Mouse (Mus musculus): ENCODE measurements around the gene D430042O09Rik. TPM values are rescaled to one million over a fixed set of nuclear protein-coding genes. Genes with fewer than 3 reads are reported as not detected.

The D430042O09Rik gene
- polyA plus RNA-seq, 1 experiment from 2014 or later = 12.1 TPM

GRCm38 (mm10) chr7:125722127-125722526, 14.4 kb downstream of the D430042O09Rik start:
- Histone ChIP-seq H3K9ac (ENCODE audit: low read length) (no peak overlapping the region), H3K4me2 (ENCODE audit: low read depth) (no peak overlapping the region), H3K36me3 (ENCODE audit: control insufficient read depth, insufficient read depth, low read length) (no peaks in the 10 kb centered on the region), H3K27me3 (ENCODE audit: control insufficient read depth, insufficient read depth, low read length) (no peaks in the 10 kb centered on the region), H3K4me1 (ENCODE audit: control insufficient read depth, insufficient read depth, low read length) (no peaks in the 10 kb centered on the region), H3K27ac (ENCODE audit: low read depth, low read length) (no peak overlapping the region), H3K4me3 (ENCODE audit: low read depth, low read length) (no peak overlapping the region), H3K9me3 (ENCODE audit: control insufficient read depth, low read length) (no peaks in the 10 kb centered on the region)
- DNase-seq (ENCODE audit: low spot score) = no peak
- ATAC-seq (ENCODE audit: insufficient read depth, low FRiP score, low TSS enrichment) = no peak

GRCm38 (mm10) chr7:125723189-125723972, 15.7 kb downstream of the D430042O09Rik start:
- H3K4me1 ChIP-seq (ENCODE audit: control insufficient read depth, insufficient read depth, low read length) = no peaks in the 10 kb centered on the region
- 51% methylated on average over 5 of the region's 5 CpGs for WGBS
- H3K27me3 ChIP-seq (ENCODE audit: control insufficient read depth, insufficient read depth, low read length) = no peaks in the 10 kb centered on the region
- H3K9ac ChIP-seq (ENCODE audit: low read length) = no peak overlapping the region
- DNase-seq (ENCODE audit: low spot score) = no peak
- H3K4me2 ChIP-seq (ENCODE audit: low read depth) = no peak overlapping the region
- H3K27ac ChIP-seq (ENCODE audit: low read depth, low read length) = no peak overlapping the region
- H3K36me3 ChIP-seq (ENCODE audit: control insufficient read depth, insufficient read depth, low read length) = no peaks in the 10 kb centered on the region
- no peak for ATAC-seq (ENCODE audit: insufficient read depth, low FRiP score, low TSS enrichment)
- no peaks in the 10 kb centered on the region for H3K9me3 ChIP-seq (ENCODE audit: control insufficient read depth, low read length)
- no peak overlapping the region for H3K4me3 ChIP-seq (ENCODE audit: low read depth, low read length)

- no peak overlapping the region for H3K4me2 ChIP-seq (ENCODE audit: low read depth)
- H3K9ac ChIP-seq (ENCODE audit: low read length) = no peak overlapping the region
- no peak for ATAC-seq (ENCODE audit: insufficient read depth, low FRiP score, low TSS enrichment)
- H3K27me3 ChIP-seq (ENCODE audit: control insufficient read depth, insufficient read depth, low read length) = no peaks in the 10 kb centered on the region
- no peak for DNase-seq (ENCODE audit: low spot score)
- no peaks in the 10 kb centered on the region for H3K9me3 ChIP-seq (ENCODE audit: control insufficient read depth, low read length)
- H3K4me1 ChIP-seq (ENCODE audit: control insufficient read depth, insufficient read depth, low read length) = no peaks in the 10 kb centered on the region
- no peaks in the 10 kb centered on the region; the same call in 1 of the 2 replicates for H3K36me3 ChIP-seq (ENCODE audit: control insufficient read depth, insufficient read depth, low read length)
- no peak overlapping the region for H3K4me3 ChIP-seq (ENCODE audit: low read depth, low read length)
- no peak overlapping the region for H3K27ac ChIP-seq (ENCODE audit: low read depth, low read length)
Observed at GRCm38 (mm10) chr7:125731679-125732078, 24.0 kb downstream of the D430042O09Rik start.

- no peak for ATAC-seq (ENCODE audit: insufficient read depth, low FRiP score, low TSS enrichment)
- DNase-seq (ENCODE audit: low spot score) = no peak
- Histone ChIP-seq H3K4me1 (ENCODE audit: control insufficient read depth, insufficient read depth, low read length) (no peaks in the 10 kb centered on the region), H3K4me2 (ENCODE audit: low read depth) (no peak overlapping the region), H3K4me3 (ENCODE audit: low read depth, low read length) (no peak overlapping the region), H3K36me3 (ENCODE audit: control insufficient read depth, insufficient read depth, low read length) (no peaks in the 10 kb centered on the region; the same call in 1 of the 2 replicates), H3K9ac (ENCODE audit: low read length) (no peak overlapping the region), H3K27ac (ENCODE audit: low read depth, low read length) (no peak overlapping the region), H3K27me3 (ENCODE audit: control insufficient read depth, insufficient read depth, low read length) (no peaks in the 10 kb centered on the region), H3K9me3 (ENCODE audit: control insufficient read depth, low read length) (no peaks in the 10 kb centered on the region)
- WGBS = 94% methylated on average over 4 of the region's 4 CpGs
Observed at GRCm38 (mm10) chr7:125733791-125734190, 26.1 kb downstream of the D430042O09Rik start.

DNA sequence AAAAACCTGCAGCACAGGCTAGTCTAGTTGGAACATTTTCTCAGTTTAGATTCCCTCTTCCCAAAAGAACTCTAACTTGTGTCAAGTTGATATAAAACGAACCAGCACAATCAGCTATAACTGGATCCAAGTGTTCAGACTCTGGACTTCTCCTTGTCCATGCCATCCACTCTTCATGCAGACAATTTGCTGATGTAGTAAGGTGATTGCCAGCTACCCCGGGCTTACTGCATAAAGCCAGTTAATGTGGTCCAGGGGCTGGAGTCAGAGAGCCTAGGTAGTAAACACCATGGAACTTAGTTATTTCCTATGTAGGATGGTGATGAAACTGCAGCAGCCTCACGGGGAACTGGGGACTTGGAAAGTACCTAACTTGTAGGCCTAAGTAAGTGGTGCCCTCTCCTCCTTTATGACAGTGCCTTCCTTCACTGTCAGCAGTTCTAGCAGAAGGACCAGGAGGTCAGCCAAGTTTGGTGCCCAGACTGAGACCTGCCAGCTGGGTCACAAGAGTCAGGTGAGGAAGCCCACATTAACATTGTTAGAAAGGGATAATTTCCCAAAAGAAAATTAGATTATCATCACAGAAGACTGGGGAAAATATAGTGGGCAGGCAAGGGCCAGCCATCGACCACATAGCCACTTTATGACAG, 28.8 kb downstream of the D430042O09Rik start:
- H3K27me3 ChIP-seq (ENCODE audit: control insufficient read depth, insufficient read depth, low read length) = no peaks in the 10 kb centered on the region
- no peak overlapping the region for H3K4me2 ChIP-seq (ENCODE audit: low read depth)
- H3K9me3 ChIP-seq (ENCODE audit: control insufficient read depth, low read length) = no peaks in the 10 kb centered on the region
- WGBS = 88% methylated on average over 4 of the region's 4 CpGs
- no peaks in the 10 kb centered on the region for H3K4me1 ChIP-seq (ENCODE audit: control insufficient read depth, insufficient read depth, low read length)
- H3K4me3 ChIP-seq (ENCODE audit: low read depth, low read length) = no peak overlapping the region
- no peak overlapping the region for H3K9ac ChIP-seq (ENCODE audit: low read length)
- H3K27ac ChIP-seq (ENCODE audit: low read depth, low read length) = no peak overlapping the region
- DNase-seq (ENCODE audit: low spot score) (no peak), ATAC-seq (ENCODE audit: insufficient read depth, low FRiP score, low TSS enrichment) (no peak)
- H3K36me3 ChIP-seq (ENCODE audit: control insufficient read depth, insufficient read depth, low read length) = no peaks in the 10 kb centered on the region; the same call in 1 of the 2 replicates

DNA sequence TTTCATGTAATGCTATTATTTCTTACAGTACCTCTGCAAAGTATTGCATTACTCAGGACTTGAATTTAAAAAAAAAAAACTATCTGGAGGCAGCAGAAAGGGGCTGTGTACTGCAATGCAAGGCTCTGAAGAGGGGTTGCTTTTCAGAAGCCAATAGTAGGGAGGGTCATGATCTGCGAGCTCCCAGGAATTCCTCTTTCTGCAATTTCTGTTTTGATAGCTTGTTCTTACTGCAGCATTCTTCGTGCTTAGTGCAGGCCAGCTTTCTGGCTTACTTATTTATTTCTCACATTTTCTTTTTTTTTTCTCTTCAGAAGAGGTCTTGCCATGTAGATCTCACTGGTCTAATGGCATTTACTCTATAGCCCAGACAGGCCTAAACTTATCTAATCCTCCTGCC, 32.8 kb downstream of the D430042O09Rik start:
- ATAC-seq (ENCODE audit: insufficient read depth, low FRiP score, low TSS enrichment) = no peak
- no peaks in the 10 kb centered on the region for H3K27me3 ChIP-seq (ENCODE audit: control insufficient read depth, insufficient read depth, low read length)
- 92% methylated on average over 2 of the region's 2 CpGs for WGBS
- no peak overlapping the region for H3K9ac ChIP-seq (ENCODE audit: low read length)
- no peak for DNase-seq (ENCODE audit: low spot score)
- H3K4me3 ChIP-seq (ENCODE audit: low read depth, low read length) = no peak overlapping the region
- H3K9me3 ChIP-seq (ENCODE audit: control insufficient read depth, low read length) = no peaks in the 10 kb centered on the region
- no peak overlapping the region for H3K4me2 ChIP-seq (ENCODE audit: low read depth)
- no peaks in the 10 kb centered on the region for H3K4me1 ChIP-seq (ENCODE audit: control insufficient read depth, insufficient read depth, low read length)
- no peaks in the 10 kb centered on the region; the same call in 1 of the 2 replicates for H3K36me3 ChIP-seq (ENCODE audit: control insufficient read depth, insufficient read depth, low read length)
- H3K27ac ChIP-seq (ENCODE audit: low read depth, low read length) = no peak overlapping the region

DNA sequence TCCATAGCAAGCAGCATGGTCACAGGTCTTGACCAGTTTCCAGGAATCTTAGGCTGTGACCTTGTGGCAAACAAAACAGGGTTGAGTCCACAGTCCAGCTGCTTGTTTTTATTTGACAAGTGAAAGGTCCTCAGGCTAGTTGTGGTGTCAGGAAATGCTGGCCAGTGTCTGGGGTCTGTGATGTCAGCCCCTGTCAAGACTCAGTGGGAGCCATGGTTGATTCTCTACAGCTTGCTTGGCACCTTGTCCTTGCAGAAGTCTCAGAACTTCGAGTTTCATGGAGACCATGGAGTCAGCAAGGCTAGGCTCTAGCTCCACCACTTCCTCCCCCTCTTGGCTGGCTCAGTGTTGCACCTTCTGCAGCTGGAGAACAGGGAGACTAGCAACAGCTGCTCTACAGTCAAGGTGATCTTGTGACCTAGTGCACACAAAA, 33.6 kb downstream of the D430042O09Rik start:
- no peak overlapping the region for H3K4me2 ChIP-seq (ENCODE audit: low read depth)
- H3K9ac ChIP-seq (ENCODE audit: low read length) = no peak overlapping the region

DNA sequence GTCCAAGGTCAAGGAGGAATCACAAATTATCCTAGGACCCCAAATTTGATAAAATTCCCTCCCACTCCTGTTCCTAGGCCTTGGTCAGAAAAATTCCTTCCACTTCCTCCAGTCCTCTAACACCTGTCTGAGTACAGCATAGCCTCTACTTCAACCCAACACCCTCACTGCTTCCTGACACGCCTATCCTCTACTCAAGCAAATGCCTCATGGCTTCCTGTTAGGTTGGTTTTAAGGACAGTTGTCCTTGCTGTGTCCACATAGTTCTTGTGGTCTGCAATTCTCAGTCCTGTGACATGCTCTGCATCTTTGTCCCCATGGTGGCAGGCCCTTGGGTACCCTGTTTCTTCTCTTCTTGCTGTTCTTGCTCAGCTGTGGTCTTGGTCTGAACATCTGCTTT, 37.1 kb downstream of the D430042O09Rik start:
- Histone ChIP-seq H3K36me3 (ENCODE audit: control insufficient read depth, insufficient read depth, low read length) (no peaks in the 10 kb centered on the region; the same call in 1 of the 2 replicates), H3K9ac (ENCODE audit: low read length) (no peak overlapping the region), H3K9me3 (ENCODE audit: control insufficient read depth, low read length) (no peaks in the 10 kb centered on the region), H3K27me3 (ENCODE audit: control insufficient read depth, insufficient read depth, low read length) (no peaks in the 10 kb centered on the region), H3K4me3 (ENCODE audit: low read depth, low read length) (no peak overlapping the region), H3K4me1 (ENCODE audit: control insufficient read depth, insufficient read depth, low read length) (no peaks in the 10 kb centered on the region), H3K27ac (ENCODE audit: low read depth, low read length) (no peak overlapping the region), H3K4me2 (ENCODE audit: low read depth) (no peak overlapping the region)
- DNase-seq (ENCODE audit: low spot score) = no peak
- no peak for ATAC-seq (ENCODE audit: insufficient read depth, low FRiP score, low TSS enrichment)
- WGBS = 86% methylated on average over 1 of the region's 1 CpGs

More for the DNA sequence above, 33.6 kb downstream of the D430042O09Rik start:
- no peaks in the 10 kb centered on the region; the same call in 1 of the 2 replicates for H3K36me3 ChIP-seq (ENCODE audit: control insufficient read depth, insufficient read depth, low read length)
- ATAC-seq (ENCODE audit: insufficient read depth, low FRiP score, low TSS enrichment) (no peak), DNase-seq (ENCODE audit: low spot score) (peak; percentile 8)
- 63% methylated on average over 1 of the region's 1 CpGs for WGBS
- no peak overlapping the region for H3K27ac ChIP-seq (ENCODE audit: low read depth, low read length)
- no peaks in the 10 kb centered on the region for H3K4me1 ChIP-seq (ENCODE audit: control insufficient read depth, insufficient read depth, low read length)
- H3K9me3 ChIP-seq (ENCODE audit: control insufficient read depth, low read length) = no peaks in the 10 kb centered on the region
- no peaks in the 10 kb centered on the region for H3K27me3 ChIP-seq (ENCODE audit: control insufficient read depth, insufficient read depth, low read length)
- H3K4me3 ChIP-seq (ENCODE audit: low read depth, low read length) = no peak overlapping the region
